Mouse (Mus musculus) testis, adult 2 months (tissue): ENCODE data around the gene Gm20683. TPM values are rescaled to one million over a fixed set of nuclear protein-coding genes. Genes with fewer than 3 reads are reported as not detected.
A peak's percentile ranks its signal among the peaks of the same experiment; 100 is the strongest.

Experiments
- H3K27ac ChIP-seq: fragments of 200-500 bp; 2 replicates; pipeline ENCODE4 v1.5.1; 2012; ENCODE audit warnings: low read depth, low read length; ENCODE audit not compliant: control insufficient read depth, insufficient read depth
- H3K27me3 ChIP-seq: fragments of 200-500 bp; 2 replicates; pipeline ENCODE4 v1.6.1; 2012; ENCODE audit warnings: mild to moderate bottlenecking, low read length, moderate library complexity; ENCODE audit not compliant: control insufficient read depth, insufficient read depth
- H3K36me3 ChIP-seq: fragments of 200-500 bp; 2 replicates; pipeline ENCODE4 v1.6.1; 2012; ENCODE audit warnings: mild to moderate bottlenecking, low read length; ENCODE audit not compliant: control insufficient read depth, insufficient read depth
- H3K4me1 ChIP-seq: fragments of 200-500 bp; 2 replicates; pipeline ENCODE4 v1.6.1; 2012; ENCODE audit warnings: low read length; ENCODE audit not compliant: control insufficient read depth, insufficient read depth
- H3K4me3 ChIP-seq: fragments of 200-500 bp; 2 replicates; pipeline ENCODE4 v1.5.1; 2012; ENCODE audit warnings: low read depth, mild to moderate bottlenecking, low read length, moderate library complexity, mixed read lengths; ENCODE audit not compliant: control insufficient read depth
- CTCF ChIP-seq: fragments of 200-500 bp; IDR thresholded peaks from 2 replicates; pipeline ENCODE4 v1.5.1; 2012; ENCODE audit warnings: low read depth, mild to moderate bottlenecking, inconsistent platforms, low read length, moderate library complexity; ENCODE audit not compliant: control insufficient read depth, insufficient read depth, insufficient replicate concordance
- POLR2A ChIP-seq: fragments of 200-500 bp; IDR thresholded peaks from 2 replicates; pipeline ENCODE4 v1.6.1; 2012; ENCODE audit warnings: low read depth, mild to moderate bottlenecking, inconsistent platforms, low read length, moderate library complexity; ENCODE audit not compliant: control insufficient read depth
- polyA plus RNA-seq: library from polyadenylated mRNA; depleted of rRNA; stranded (reverse); fragments of >200 nt; gene quantifications from 2 replicates; pipeline ENCODE4 v1.2.3, GENCODE M21; 2012

Gene Gm20683
- polyA plus RNA-seq, 1 experiment = 9.0 TPM

GRCm38 (mm10) chr17:25796211-25796771 lies 45.3 kb downstream of the Gm20683 start:
- Histone ChIP-seq H3K36me3 (no peaks in the 10 kb centered on the region), H3K4me1 (peaks cover 26% of the 10 kb centered on the region), H3K27me3 (no peaks in the 10 kb centered on the region), H3K27ac (no peak overlapping the region), H3K4me3 (peak overlapping the region; percentile 66)
- TF ChIP-seq CTCF = no peak
- no peak for TF ChIP-seq POLR2A

- peak within 1 kb of the TSS; percentile 66 for H3K4me3 ChIP-seq
- no peaks in the 10 kb centered on the region for H3K27me3 ChIP-seq
- H3K27ac ChIP-seq = no peak within 1 kb of the TSS
- no peak for TF ChIP-seq POLR2A
- TF ChIP-seq CTCF = no peak
- peaks cover 28% of the 10 kb centered on the region for H3K4me1 ChIP-seq
- H3K36me3 ChIP-seq = no peaks in the 10 kb centered on the region
These were observed 45.9 kb downstream of the Gm20683 start, which contains the start of gene AC134908.4 for GRCm38 (mm10) chr17:25795609-25796092. AC134908.4 (minus strand) TSS chr17:25795659.

- TF ChIP-seq POLR2A = no peak
- no peak for TF ChIP-seq CTCF
- Histone ChIP-seq H3K36me3 (no peaks in the 10 kb centered on the region), H3K27me3 (no peaks in the 10 kb centered on the region), H3K4me3 (no peak overlapping the region), H3K4me1 (peaks cover 28% of the 10 kb centered on the region), H3K27ac (no peak overlapping the region)
These were observed 46.6 kb downstream of the Gm20683 start for GRCm38 (mm10) chr17:25794998-25795397.

- TF ChIP-seq CTCF (no peak), POLR2A (no peak)
- H3K27ac ChIP-seq = no peak overlapping the region
- no peak overlapping the region for H3K4me3 ChIP-seq
- H3K4me1 ChIP-seq = peaks cover 28% of the 10 kb centered on the region
- no peaks in the 10 kb centered on the region for H3K27me3 ChIP-seq
- H3K36me3 ChIP-seq = no peaks in the 10 kb centered on the region
These were observed 47.4 kb downstream of the Gm20683 start for GRCm38 (mm10) chr17:25794197-25794596.

- peaks cover 27% of the 10 kb centered on the region for H3K4me1 ChIP-seq
- TF ChIP-seq POLR2A (no peak), CTCF (no peak)
- no peaks in the 10 kb centered on the region for H3K27me3 ChIP-seq
- peak within 1 kb of the TSS; percentile 80 for H3K27ac ChIP-seq
- peak within 1 kb of the TSS; percentile 93 for H3K4me3 ChIP-seq
- no peaks in the 10 kb centered on the region for H3K36me3 ChIP-seq
These were observed 48.9 kb downstream of the Gm20683 start, which contains the start of gene Fam173a for GRCm38 (mm10) chr17:25792615-25793014. Fam173a (minus strand) TSS chr17:25792901.

- peak overlapping the region; percentile 93 for H3K4me3 ChIP-seq
- H3K27ac ChIP-seq = peak overlapping the region; percentile 80
- H3K36me3 ChIP-seq = no peaks in the 10 kb centered on the region
- H3K4me1 ChIP-seq = peaks cover 21% of the 10 kb centered on the region
- no peaks in the 10 kb centered on the region for H3K27me3 ChIP-seq
- TF ChIP-seq CTCF (no peak), POLR2A (peak; percentile 58)
These were observed 49.6 kb downstream of the Gm20683 start for GRCm38 (mm10) chr17:25791843-25792527.

- TF ChIP-seq CTCF (no peak), POLR2A (no peak)
- peak overlapping the region; percentile 93 for H3K4me3 ChIP-seq
- H3K27me3 ChIP-seq = no peaks in the 10 kb centered on the region
- no peaks in the 10 kb centered on the region for H3K36me3 ChIP-seq
- H3K27ac ChIP-seq = peak overlapping the region; percentile 80; the same call in 1 of the 2 replicates
- H3K4me1 ChIP-seq = peaks cover 19% of the 10 kb centered on the region
These were observed 50.2 kb downstream of the Gm20683 start for GRCm38 (mm10) chr17:25791320-25791842.
